Mouse (Mus musculus) brain, embryonic 14.5 days (tissue): ENCODE measurements around the gene Cbfa2t2.

ENCODE experiments used
- CTCF ChIP-seq: fragments of 200-500 bp; IDR thresholded peaks from 2 replicates; pipeline ENCODE4 v1.5.1; 2012; ENCODE audit warnings: inconsistent platforms, mild to moderate bottlenecking, moderate library complexity, borderline replicate concordance; ENCODE audit not compliant: insufficient read depth, insufficient read length; ENCODE audit errors: extremely low read depth
- POLR2A ChIP-seq: fragments of 200-500 bp; IDR thresholded peaks from 2 replicates; pipeline ENCODE4 v1.6.1; 2012; ENCODE audit warnings: mild to moderate bottlenecking, inconsistent platforms, borderline replicate concordance; ENCODE audit not compliant: poor library complexity, insufficient read depth, insufficient read length, severe bottlenecking; ENCODE audit errors: extremely low read depth

DNA sequence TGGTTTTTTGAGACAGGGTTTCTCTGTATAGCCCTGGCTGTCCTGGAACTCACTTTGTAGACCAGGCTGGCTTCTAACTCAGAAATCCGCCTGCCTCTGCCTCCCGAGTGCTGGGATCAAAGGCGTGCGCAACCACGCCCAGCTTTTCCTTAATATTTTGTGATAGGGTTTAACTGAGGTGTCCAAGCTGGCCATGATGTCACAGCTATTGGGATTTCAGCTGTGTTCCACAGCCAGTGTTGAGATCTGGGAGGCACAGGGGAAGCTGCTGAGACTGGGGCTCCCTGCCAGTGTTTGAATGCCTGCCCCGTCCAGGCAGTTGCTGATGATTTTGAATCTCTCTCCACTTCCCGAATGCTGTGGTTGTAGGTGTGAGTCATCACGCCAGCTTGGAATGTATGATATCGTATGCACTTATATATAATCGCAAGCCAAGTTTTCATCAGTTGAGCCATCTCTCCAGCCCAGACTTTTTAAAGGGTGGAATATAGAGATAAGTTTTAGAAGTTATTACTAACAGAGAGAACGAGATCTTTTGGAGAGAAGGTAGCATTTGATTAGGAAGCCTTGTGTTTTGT, 27.4 kb downstream of the Cbfa2t2 start:
- no peak for TF ChIP-seq POLR2A
- TF ChIP-seq CTCF, result no peak
